Mouse (Mus musculus): Measurements from ENCODE around the gene Gm21915.

DNA sequence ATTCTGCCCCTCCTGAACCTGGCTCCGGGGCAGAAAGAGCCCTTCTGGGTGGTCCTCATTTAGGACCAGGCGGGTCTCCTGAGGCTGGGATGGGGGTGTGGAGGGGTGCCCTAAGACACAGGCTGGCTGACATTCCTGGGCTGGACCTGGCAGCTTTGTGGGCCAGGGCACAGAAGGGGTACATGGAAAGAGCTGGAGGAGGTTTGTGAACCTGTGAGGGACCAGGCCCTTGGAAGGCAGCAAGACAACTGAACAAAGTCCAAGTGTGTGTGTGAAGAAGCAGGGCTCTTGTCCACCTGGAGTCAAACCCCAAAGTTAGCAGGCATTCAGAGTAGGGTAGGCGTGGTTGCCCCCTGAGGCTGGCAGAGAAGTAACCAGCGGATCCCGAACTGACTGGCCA is 16.6 kb downstream of the Gm21915 start:
- TF ChIP-seq POLR2A (IDR thresholded peaks at IDR 0.05; ENCODE audit: low read depth, low read length) (no peak), CTCF (conservative IDR thresholded peaks at IDR 0.05; ENCODE audit: insufficient read depth, insufficient read length, low read depth, low read length) (no peak)

Measured in kidney, adult 2 months (tissue).